ENCODE assay signal across 9 mouse cellular contexts in the genomic region with DNA sequence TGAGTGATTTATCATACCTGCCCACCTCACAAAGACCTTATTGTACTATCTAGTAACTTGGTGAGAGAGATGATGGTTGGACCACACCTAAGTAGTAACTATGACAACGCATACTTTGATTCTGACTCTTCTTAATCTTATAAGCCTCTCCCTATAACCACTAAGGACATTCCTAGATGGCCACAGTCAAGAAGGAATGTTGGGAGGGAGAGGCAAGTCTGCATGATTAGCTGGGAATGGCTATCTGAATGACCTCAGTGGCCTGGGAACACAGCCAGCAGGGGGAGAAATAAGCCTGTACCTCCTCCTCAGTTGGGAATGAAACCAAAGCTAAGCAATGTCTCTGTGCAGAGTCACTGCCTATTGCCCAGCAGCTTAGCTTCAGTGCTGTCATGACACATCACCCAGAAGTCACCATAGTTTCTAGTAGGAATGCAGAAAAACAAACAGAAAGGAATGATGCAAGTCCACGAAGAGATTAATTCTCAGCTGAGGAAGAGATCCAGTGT. TPM values are rescaled to one million over a fixed set of nuclear protein-coding genes. Genes with fewer than 3 reads are reported as not detected.
DNase-seq lines count a peak whose midpoint lies in the region; ATAC-seq and TF ChIP-seq lines count a peak whose summit lies in the region.
"Had no signal": no experiment of that assay in that cellular context is flagged by ENCODE, and none has a peak within 500 bp of the region (broad histone marks: within the 10 kb centered on the region; RNA-seq: fewer than 3 reads in every experiment).

No protein-coding gene starts in this region.

- peak in 1 of 2 experiments; percentile 60; a peak in 2 of 4 replicates for TF ChIP-seq CTCF in CH12.LX (conservative IDR thresholded peaks at IDR 0.05 in 1 of 2, IDR thresholded peaks at IDR 0.05 in 1 of 2; ENCODE audit: low read depth in 2 of 2, low read length in 2 of 2)
- TF ChIP-seq CTCF in kidney, postnatal 0 days (IDR thresholded peaks at IDR 0.05; ENCODE audit: low read depth) = peak; percentile 40; the same call in 1 of the 2 replicates

- H3K9me3 ChIP-seq in CH12.LX (replicated peaks; ENCODE audit: low read length) = no peaks in the 10 kb centered on the region
- no peaks in the 10 kb centered on the region for H3K9me3 ChIP-seq in kidney, postnatal 0 days (replicated peaks; ENCODE audit: low read length)
- no peaks in the 10 kb centered on the region for H3K9me3 ChIP-seq in forebrain, embryonic 13.5 days (replicated peaks)

- no peaks in the 10 kb centered on the region for H3K27me3 ChIP-seq in CH12.LX (replicated peaks)
- no peaks in the 10 kb centered on the region for H3K27me3 ChIP-seq in kidney, postnatal 0 days (ENCODE audit: insufficient read depth, low read length)
- no peaks in the 10 kb centered on the region for H3K27me3 ChIP-seq in forebrain, embryonic 13.5 days

- dilution Hi-C loops in CH12.LX (cut with MboI; ENCODE audit: extremely low pct_ligation_motif_present, extremely low pct_unique_long_range_greater_than_20kb, low sequenced_read_pairs) = no loop called here

- no peak for TF ChIP-seq EP300 in CH12.LX (IDR thresholded peaks at IDR 0.05; ENCODE audit: low read length)

- peak; percentile 50 for TF ChIP-seq RAD21 in CH12.LX (IDR thresholded peaks at IDR 0.05; ENCODE audit: low read depth, low read length)

- in situ Hi-C loops in CH12.LX (cut with MboI; ENCODE audit: low pct_ligation_motif_present, low pct_unique_long_range_greater_than_20kb, low sequenced_read_pairs) = no loop called here

- peak; percentile 59; the same call in 1 of the 2 replicates for ATAC-seq in kidney, postnatal 0 days (replicated peaks; ENCODE audit: low FRiP score, low read depth)
- ATAC-seq in forebrain, embryonic 13.5 days = no peak

- 53% methylated on average over 2 of the region's 2 CpGs for WGBS in kidney, postnatal 0 days
- 75% methylated on average over 2 of the region's 2 CpGs for WGBS in forebrain, embryonic 13.5 days

- peaks cover 2 to 24% of the 10 kb centered on the region in 2 experiments; a peak in 3 of 4 replicates for H3K4me1 ChIP-seq in CH12.LX (ENCODE audit: control insufficient read depth in 1 of 2, insufficient read depth in 2 of 2)
- no peaks in the 10 kb centered on the region for H3K4me1 ChIP-seq in kidney, postnatal 0 days (replicated peaks; ENCODE audit: insufficient read depth, low read length)
- H3K4me1 ChIP-seq in forebrain, embryonic 13.5 days = no peaks in the 10 kb centered on the region

- no peak for DNase-seq in CH12.LX (ENCODE audit: extremely low read depth)
- peak; percentile 76 to 84 for DNase-seq in adrenal gland, adult (ENCODE audit: inconsistent age in 2 of 2, low spot score in 1 of 2)
- DNase-seq in heart, adult 8-10 months (ENCODE audit: low spot score) = peak; percentile 48
- DNase-seq in kidney, postnatal 0 days (ENCODE audit: low spot score) = peak; percentile 73
- no peak for DNase-seq in thymus, postnatal 0 days (ENCODE audit: low spot score)
- DNase-seq in B cell, adult 2 months = no peak
- DNase-seq in neural tube, embryonic 10.5 days (ENCODE audit: extremely low spot score, low spot score) = no peak
- DNase-seq: midbrain, embryonic 14.5 days had no signal

- no peak overlapping the region for H3K9ac ChIP-seq in CH12.LX (ENCODE audit: insufficient read depth, low read depth)
- no peak overlapping the region for H3K9ac ChIP-seq in kidney, postnatal 0 days (ENCODE audit: low read depth, low read length)
- H3K9ac ChIP-seq in forebrain, embryonic 13.5 days = no peak overlapping the region

- no peak overlapping the region for H3K4me2 ChIP-seq in CH12.LX (ENCODE audit: insufficient read depth, low read depth, poor library complexity, severe bottlenecking)
- no peak overlapping the region for H3K4me2 ChIP-seq in kidney, postnatal 0 days (ENCODE audit: low read length)
- no peak overlapping the region for H3K4me2 ChIP-seq in forebrain, embryonic 13.5 days

- no peaks in the 10 kb centered on the region for H3K36me3 ChIP-seq in CH12.LX (replicated peaks in 1 of 2; ENCODE audit: control insufficient read depth in 1 of 2, insufficient read depth in 1 of 2, low read length in 1 of 2)
- H3K36me3 ChIP-seq in kidney, postnatal 0 days (ENCODE audit: insufficient read depth, low read length) = no peaks in the 10 kb centered on the region
- H3K36me3 ChIP-seq in forebrain, embryonic 13.5 days (ENCODE audit: poor library complexity, severe bottlenecking) = no peaks in the 10 kb centered on the region

- H3K4me3 ChIP-seq in CH12.LX (replicated peaks in 1 of 3; ENCODE audit: low read depth in 2 of 3, low read length in 2 of 3, poor library complexity in 1 of 3) = no peak overlapping the region
- H3K4me3 ChIP-seq in kidney, postnatal 0 days (replicated peaks; ENCODE audit: low read depth, low read length) = no peak overlapping the region
- H3K4me3 ChIP-seq in forebrain, embryonic 13.5 days = no peak overlapping the region

- no peaks in the 10 kb centered on the region for H3K79me2 ChIP-seq in CH12.LX (replicated peaks; ENCODE audit: control insufficient read depth, extremely low read depth, insufficient read depth, poor library complexity, severe bottlenecking)

- TF ChIP-seq POLR2A in CH12.LX (IDR thresholded peaks at IDR 0.05; ENCODE audit: low read depth, low read length) = no peak

- no peak overlapping the region for H3K27ac ChIP-seq in CH12.LX (ENCODE audit: insufficient read depth, low read depth)
- no peak overlapping the region for H3K27ac ChIP-seq in kidney, postnatal 0 days
- H3K27ac ChIP-seq in forebrain, embryonic 13.5 days = no peak overlapping the region

TF ChIP-seq in CH12.LX, 34 proteins besides CTCF, POLR2A, EP300 and RAD21:
- no peak for TF ChIP-seq POLR2AphosphoS2 (IDR thresholded peaks at IDR 0.05; ENCODE audit: low read depth, low read length)
- TF ChIP-seq SMC3 (IDR thresholded peaks at IDR 0.05; ENCODE audit: low read depth, low read length) = peak; percentile 70
- no peak for TF ChIP-seq KAT2A (IDR thresholded peaks at IDR 0.05; ENCODE audit: insufficient replicate concordance, low read length)

RNA-seq across cellular contexts. Expression of a gene that starts 16.8 kb away (rescaled TPM):
- total RNA-seq in CH12.LX (2012; rRNA removed) = 33.4 and 47.2 TPM in 2 replicates
- total RNA-seq in CH12.LX (2014; rRNA removed) = 68.9 and 75.2 TPM in 2 replicates
- 448 and 468 TPM in 2 replicates for polyA plus RNA-seq in CH12.LX (2012; ENCODE audit: insufficient read length, low read depth)
- total RNA-seq in heart, adult 8-10 months (2022) = 10 to 100 TPM; 59.3 to 66.7 (median 61.4) TPM
- 2,066 and 2,191 TPM in 2 replicates for polyA plus RNA-seq in kidney, postnatal 0 days (2015; fragmentation: Nextera tagmentation; extraction: Ambion mirVana)
- polyA plus RNA-seq in forebrain, embryonic 13.5 days (2015; fragmentation: Nextera tagmentation; extraction: Ambion mirVana) = 117 and 133 TPM in 2 replicates
- 1,245 and 1,274 TPM in 2 replicates for polyA plus RNA-seq in thymus, postnatal 0 days (2015; fragmentation: Nextera tagmentation; extraction: Ambion mirVana)

RNA-seq across cellular contexts. Expression of a gene that starts 17.8 kb away (rescaled TPM):
- total RNA-seq in CH12.LX (2012; rRNA removed) (352 and 369 TPM in 2 replicates), CH12.LX (2014; rRNA removed) (429 and 518 TPM in 2 replicates)
- polyA plus RNA-seq in CH12.LX (2012; ENCODE audit: insufficient read length, low read depth) = 213 and 259 TPM in 2 replicates
- total RNA-seq in heart, adult 8-10 months (2022) = 10 to 100 TPM; 50.9 to 79.4 (median 56.8) TPM
- 534 and 566 TPM in 2 replicates for polyA plus RNA-seq in kidney, postnatal 0 days (2015; fragmentation: Nextera tagmentation; extraction: Ambion mirVana)
- polyA plus RNA-seq in forebrain, embryonic 13.5 days (2015; fragmentation: Nextera tagmentation; extraction: Ambion mirVana) = 69.1 and 89.9 TPM in 2 replicates
- polyA plus RNA-seq in thymus, postnatal 0 days (2015; fragmentation: Nextera tagmentation; extraction: Ambion mirVana) = 485 and 530 TPM in 2 replicates

Comparison
In these comparisons a context has a peak if more than half of its experiments do, and no peak if none do; other contexts are left out.
1. DNase-seq: peak in adrenal gland, adult (2 of 2), heart, adult 8-10 months (single experiment) and kidney, postnatal 0 days (single experiment); none in CH12.LX (single experiment), thymus, postnatal 0 days (single experiment), B cell, adult 2 months (0 of 2) and neural tube, embryonic 10.5 days (single experiment).